Mouse (Mus musculus) heart, embryonic 15.5 days (tissue): ENCODE data around the gene Prkar1a. TPM values are rescaled to one million over a fixed set of nuclear protein-coding genes. Genes with fewer than 3 reads are reported as not detected.

Source experiments
- ATAC-seq: fragments of 200-750 bp; cut with Nextera tagmentation; replicated peaks from 2 replicates; pipeline ENCODE4 v1.8.0; 2017; ENCODE audit warnings: low read depth, moderate TSS enrichment; ENCODE audit not compliant: insufficient number of reproducible peaks, insufficient read depth, low FRiP score
- H3K27ac ChIP-seq: fragments of 300-500 bp; sonication (generic); 2 replicates; pipeline ENCODE4 v1.5.1; 2015; ENCODE audit warnings: mild to moderate bottlenecking, inconsistent platforms
- H3K27me3 ChIP-seq: fragments of 300-500 bp; sonication (generic); 2 replicates; pipeline ENCODE4 v1.6.1; 2015; ENCODE audit warnings: inconsistent platforms
- H3K36me3 ChIP-seq: fragments of 300-500 bp; sonication (generic); 2 replicates; pipeline ENCODE4 v1.6.1; 2015; ENCODE audit warnings: mild to moderate bottlenecking, inconsistent platforms
- H3K4me1 ChIP-seq: fragments of 300-500 bp; sonication (generic); replicated peaks from 2 replicates; pipeline ENCODE4 v1.6.1; 2015; ENCODE audit warnings: inconsistent platforms
- H3K4me2 ChIP-seq: fragments of 300-500 bp; sonication (generic); 2 replicates; pipeline ENCODE4 v1.6.1; 2015; ENCODE audit warnings: inconsistent platforms, mild to moderate bottlenecking, moderate library complexity
- H3K4me3 ChIP-seq: fragments of 300-500 bp; sonication (generic); 2 replicates; pipeline ENCODE4 v1.5.1; 2015; ENCODE audit warnings: mild to moderate bottlenecking, inconsistent platforms
- H3K9ac ChIP-seq: fragments of 300-500 bp; sonication (generic); 2 replicates; pipeline ENCODE4 v1.6.1; 2015; ENCODE audit warnings: mild to moderate bottlenecking, inconsistent platforms
- H3K9me3 ChIP-seq: fragments of 300-500 bp; sonication (generic); replicated peaks from 2 replicates; pipeline ENCODE4 v1.6.1; 2016; ENCODE audit warnings: inconsistent platforms
- WGBS: fragments of 180-500 bp; shearing (Covaris S2); methylation state at CpG from one replicate; pipeline ENCODE4 v1.1.7; 2015; ENCODE audit warnings: mixed read lengths; 5-methylcytosine and 5-hydroxymethylcytosine counted together
- polyA plus RNA-seq: library from polyadenylated mRNA; unstranded; fragments of >200 nt; fragmentation: Nextera tagmentation; extraction: Ambion mirVana; gene quantifications from 2 replicates; pipeline ENCODE4 v1.2.1, GENCODE M21; 2015

Prkar1a gene
- polyA plus RNA-seq, 1 experiment from 2014 or later, result 426 TPM

- 91% methylated on average over 13 of the region's 13 CpGs for WGBS
- peaks cover 4% of the 10 kb centered on the region for H3K4me1 ChIP-seq
These were observed 17.2 kb downstream of the Prkar1a start for GRCm38 (mm10) chr11:109666411-109666810.

GRCm38 (mm10) chr11:109667371-109667770, 18.2 kb downstream of the Prkar1a start:
- H3K27me3 ChIP-seq, result no peaks in the 10 kb centered on the region
- no peak overlapping the region for H3K4me3 ChIP-seq
- H3K36me3 ChIP-seq, result peaks cover 76% of the 10 kb centered on the region
- H3K9ac ChIP-seq, result no peak overlapping the region
- H3K4me2 ChIP-seq, result no peak overlapping the region
- H3K27ac ChIP-seq, result no peak overlapping the region
- WGBS, result 89% methylated on average over 19 of the region's 19 CpGs
- H3K4me1 ChIP-seq, result peaks cover 4% of the 10 kb centered on the region
- H3K9me3 ChIP-seq, result no peaks in the 10 kb centered on the region
- no peak for ATAC-seq

More at GRCm38 (mm10) chr11:109666411-109666810, 17.2 kb downstream of the Prkar1a start:
- Histone ChIP-seq H3K27me3 (no peaks in the 10 kb centered on the region), H3K4me3 (no peak overlapping the region), H3K36me3 (peaks cover 85% of the 10 kb centered on the region), H3K4me2 (no peak overlapping the region), H3K9me3 (no peaks in the 10 kb centered on the region), H3K9ac (no peak overlapping the region), H3K27ac (no peak overlapping the region)
- no peak for ATAC-seq

GRCm38 (mm10) chr11:109668115-109668725, 19.0 kb downstream of the Prkar1a start:
- ATAC-seq, result no peak
- no peaks in the 10 kb centered on the region for H3K9me3 ChIP-seq
- H3K4me3 ChIP-seq, result no peak overlapping the region
- peaks cover 12% of the 10 kb centered on the region for H3K4me1 ChIP-seq
- 78% methylated on average over 8 of the region's 8 CpGs for WGBS
- H3K36me3 ChIP-seq, result peaks cover 68% of the 10 kb centered on the region
- H3K27me3 ChIP-seq, result no peaks in the 10 kb centered on the region
- no peak overlapping the region for H3K4me2 ChIP-seq
- H3K27ac ChIP-seq, result no peak overlapping the region
- H3K9ac ChIP-seq, result no peak overlapping the region

GRCm38 (mm10) chr11:109669149-109669708, 20.0 kb downstream of the Prkar1a start:
- no peak overlapping the region for H3K4me2 ChIP-seq
- no peak overlapping the region for H3K27ac ChIP-seq
- ATAC-seq, result no peak
- WGBS, result 80% methylated on average over 8 of the region's 8 CpGs
- peaks cover 14% of the 10 kb centered on the region for H3K4me1 ChIP-seq
- no peaks in the 10 kb centered on the region for H3K9me3 ChIP-seq
- peaks cover 58% of the 10 kb centered on the region for H3K36me3 ChIP-seq
- no peak overlapping the region for H3K9ac ChIP-seq
- no peaks in the 10 kb centered on the region for H3K27me3 ChIP-seq
- H3K4me3 ChIP-seq, result no peak overlapping the region

GRCm38 (mm10) chr11:109670026-109670916, 21.1 kb downstream of the Prkar1a start:
- no peak overlapping the region for H3K9ac ChIP-seq
- peak; percentile 32; the same call in 1 of the 2 replicates for ATAC-seq
- peak overlapping the region; percentile 64 for H3K27ac ChIP-seq
- H3K4me2 ChIP-seq, result no peak overlapping the region
- H3K27me3 ChIP-seq, result no peaks in the 10 kb centered on the region
- H3K4me1 ChIP-seq, result peaks cover 14% of the 10 kb centered on the region
- WGBS, result 46% methylated on average over 14 of the region's 14 CpGs
- H3K4me3 ChIP-seq, result no peak overlapping the region
- H3K9me3 ChIP-seq, result no peaks in the 10 kb centered on the region
- H3K36me3 ChIP-seq, result peaks cover 48% of the 10 kb centered on the region

GRCm38 (mm10) chr11:109671136-109672020, 22.2 kb downstream of the Prkar1a start:
- H3K4me2 ChIP-seq, result no peak overlapping the region
- ATAC-seq, result no peak; the same call in 1 of the 2 replicates
- H3K36me3 ChIP-seq, result peaks cover 37% of the 10 kb centered on the region
- H3K4me1 ChIP-seq, result peaks cover 19% of the 10 kb centered on the region
- H3K9ac ChIP-seq, result no peak overlapping the region
- no peaks in the 10 kb centered on the region for H3K27me3 ChIP-seq
- peak overlapping the region; percentile 64 for H3K27ac ChIP-seq
- no peaks in the 10 kb centered on the region for H3K9me3 ChIP-seq
- no peak overlapping the region for H3K4me3 ChIP-seq
- 74% methylated on average over 6 of the region's 6 CpGs for WGBS

- Histone ChIP-seq H3K9ac (no peak overlapping the region), H3K4me2 (no peak overlapping the region), H3K4me1 (peaks cover 20% of the 10 kb centered on the region), H3K27ac (no peak overlapping the region), H3K36me3 (peaks cover 31% of the 10 kb centered on the region), H3K4me3 (no peak overlapping the region), H3K9me3 (no peaks in the 10 kb centered on the region), H3K27me3 (no peaks in the 10 kb centered on the region)
- ATAC-seq, result no peak
- WGBS, result 83% methylated on average over 5 of the region's 5 CpGs
These were observed 22.8 kb downstream of the Prkar1a start for GRCm38 (mm10) chr11:109672021-109672324.

GRCm38 (mm10) chr11:109672396-109672795, 23.2 kb downstream of the Prkar1a start:
- no peak overlapping the region for H3K4me3 ChIP-seq
- WGBS, result 71% methylated on average over 8 of the region's 8 CpGs
- H3K4me1 ChIP-seq, result peaks cover 20% of the 10 kb centered on the region
- H3K36me3 ChIP-seq, result peaks cover 27% of the 10 kb centered on the region
- no peak overlapping the region for H3K4me2 ChIP-seq
- no peaks in the 10 kb centered on the region for H3K27me3 ChIP-seq
- ATAC-seq, result no peak
- H3K27ac ChIP-seq, result no peak overlapping the region
- no peaks in the 10 kb centered on the region for H3K9me3 ChIP-seq
- no peak overlapping the region for H3K9ac ChIP-seq

- H3K4me2 ChIP-seq, result peak overlapping the region; percentile 9; the same call in 1 of the 2 replicates
- no peaks in the 10 kb centered on the region for H3K9me3 ChIP-seq
- peaks cover 20% of the 10 kb centered on the region for H3K4me1 ChIP-seq
- H3K9ac ChIP-seq, result no peak overlapping the region
- no peaks in the 10 kb centered on the region for H3K27me3 ChIP-seq
- H3K36me3 ChIP-seq, result peaks cover 20% of the 10 kb centered on the region
- WGBS, result 45% methylated on average over 21 of the region's 21 CpGs
- no peak; the same call in 1 of the 2 replicates for ATAC-seq
- 0 out of 2 replicates have a peak overlapping the region, but pooled peaks have one; percentile 41 for H3K27ac ChIP-seq
- no peak overlapping the region for H3K4me3 ChIP-seq
These were observed 23.9 kb downstream of the Prkar1a start for GRCm38 (mm10) chr11:109672881-109673739.

GRCm38 (mm10) chr11:109673741-109674140, 24.5 kb downstream of the Prkar1a start:
- ATAC-seq, result no peak
- Histone ChIP-seq H3K27ac (no peak overlapping the region), H3K9ac (no peak overlapping the region), H3K27me3 (no peaks in the 10 kb centered on the region), H3K4me1 (peaks cover 20% of the 10 kb centered on the region), H3K4me2 (no peak overlapping the region), H3K36me3 (peaks cover 13% of the 10 kb centered on the region), H3K4me3 (no peak overlapping the region), H3K9me3 (no peaks in the 10 kb centered on the region)
- 72% methylated on average over 7 of the region's 7 CpGs for WGBS
